Mouse (Mus musculus): ENCODE results near the gene Smagp.

DNA sequence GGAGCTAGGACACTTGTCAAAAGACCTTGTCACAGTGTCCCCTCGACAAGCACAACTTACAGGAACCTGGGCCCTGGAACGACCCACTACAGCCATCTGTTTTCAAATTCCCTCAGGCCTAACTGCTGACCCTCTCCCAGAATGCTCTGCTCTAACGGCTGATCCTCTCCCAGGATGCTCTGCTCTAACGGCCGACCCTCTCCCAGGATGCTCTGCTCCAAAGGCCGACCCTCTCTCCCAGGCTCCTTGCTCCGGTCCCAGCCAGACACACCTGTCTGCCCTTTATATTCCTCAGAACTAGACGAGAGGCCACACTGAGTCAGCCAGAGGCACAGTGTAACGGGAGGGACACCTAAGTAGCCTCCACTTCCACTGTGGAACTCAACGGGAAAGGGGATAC is 56.6 kb downstream of the Smagp start:
- TF ChIP-seq CTCF (conservative IDR thresholded peaks at IDR 0.05; ENCODE audit: insufficient read depth, insufficient read length, low read depth, low read length) (no peak), POLR2A (IDR thresholded peaks at IDR 0.05; ENCODE audit: low read depth, low read length) (no peak)
